Mouse (Mus musculus) embryonic facial prominence, embryonic 14.5 days (tissue): ENCODE data around the gene Zdhhc17. TPM values are rescaled to one million over a fixed set of nuclear protein-coding genes. Genes with fewer than 3 reads are reported as not detected.

Source experiments
- ATAC-seq: fragments of 200-750 bp; cut with Nextera tagmentation; 2 replicates; pipeline ENCODE4 v1.8.0; 2017; ENCODE audit warnings: low read depth, moderate number of reproducible peaks, moderate TSS enrichment
- DNase-seq: peaks from one replicate; pipeline ENCODE4 v3.0.0-alpha.2; 2015; ENCODE audit warnings: low spot score
- H3K27ac ChIP-seq: fragments of 300-500 bp; sonication (generic); replicated peaks from 2 replicates; pipeline ENCODE4 v1.5.1; 2014; ENCODE audit warnings: low read depth, mild to moderate bottlenecking, low read length, moderate library complexity
- H3K27me3 ChIP-seq: fragments of 300-500 bp; sonication (generic); replicated peaks from 2 replicates; pipeline ENCODE4 v1.6.1; 2014; ENCODE audit warnings: low read length; ENCODE audit not compliant: control insufficient read depth, insufficient read depth
- H3K36me3 ChIP-seq: fragments of 300-500 bp; sonication (generic); 2 replicates; pipeline ENCODE4 v1.6.1; 2014; ENCODE audit warnings: low read length, mixed read lengths; ENCODE audit not compliant: control insufficient read depth, insufficient read depth
- H3K4me1 ChIP-seq: fragments of 300-500 bp; sonication (generic); 2 replicates; pipeline ENCODE4 v1.6.1; 2014; ENCODE audit warnings: antibody characterized with exemption, low read length; ENCODE audit not compliant: control insufficient read depth, insufficient read depth
- H3K4me2 ChIP-seq: fragments of 300-500 bp; sonication (generic); 2 replicates; pipeline ENCODE4 v1.6.1; 2014; ENCODE audit warnings: low read depth, mild to moderate bottlenecking, low read length, moderate library complexity, mixed read lengths
- H3K4me3 ChIP-seq: fragments of 300-500 bp; sonication (generic); 2 replicates; pipeline ENCODE4 v1.5.1; 2014; ENCODE audit warnings: low read depth, mild to moderate bottlenecking, low read length
- H3K9ac ChIP-seq: fragments of 300-500 bp; sonication (generic); 2 replicates; pipeline ENCODE4 v1.6.1; 2014; ENCODE audit warnings: low read depth, mild to moderate bottlenecking, low read length, moderate library complexity, mixed read lengths
- H3K9me3 ChIP-seq: fragments of 300-500 bp; sonication (generic); 2 replicates; pipeline ENCODE4 v1.6.1; 2016; ENCODE audit warnings: low read length; ENCODE audit not compliant: control insufficient read depth
- WGBS: fragments of 180-500 bp; shearing (Covaris S2); extraction: QIAGEN DNeasy Blood & Tissue Kit; methylation state at CpG from one replicate; pipeline ENCODE4 v1.1.7; 2014; 5-methylcytosine and 5-hydroxymethylcytosine counted together
- polyA plus RNA-seq: library from polyadenylated mRNA; unstranded; fragments of >200 nt; fragmentation: Nextera tagmentation; extraction: Ambion mirVana; gene quantifications from 2 replicates; pipeline ENCODE4 v1.2.1, GENCODE M21; 2014

The Zdhhc17 gene
- polyA plus RNA-seq, 1 experiment from 2014 or later, result 21.8 TPM

- Histone ChIP-seq H3K27me3 (no peaks in the 10 kb centered on the region), H3K9ac (no peak overlapping the region), H3K36me3 (peaks cover 41% of the 10 kb centered on the region), H3K27ac (no peak overlapping the region), H3K4me1 (no peaks in the 10 kb centered on the region), H3K4me3 (no peak overlapping the region), H3K4me2 (no peak overlapping the region), H3K9me3 (no peaks in the 10 kb centered on the region)
- ATAC-seq (no peak), DNase-seq (no peak)
- 60% methylated on average over 2 of the region's 2 CpGs for WGBS
Observed at GRCm38 (mm10) chr10:110977379-110977778, 32.6 kb downstream of the Zdhhc17 start.

- WGBS, result 0% methylated on average over 1 of the region's 1 CpGs
- H3K4me2 ChIP-seq, result no peak overlapping the region
- no peak overlapping the region for H3K4me3 ChIP-seq
- H3K27me3 ChIP-seq, result no peaks in the 10 kb centered on the region
- H3K4me1 ChIP-seq, result no peaks in the 10 kb centered on the region
- peaks cover 48% of the 10 kb centered on the region for H3K36me3 ChIP-seq
- H3K27ac ChIP-seq, result no peak overlapping the region
- DNase-seq (peak; percentile 77), ATAC-seq (peak; percentile 72; the same call in 1 of the 2 replicates)
- no peak overlapping the region for H3K9ac ChIP-seq
- H3K9me3 ChIP-seq, result no peaks in the 10 kb centered on the region
Observed at GRCm38 (mm10) chr10:110976046-110976445, 33.9 kb downstream of the Zdhhc17 start.

GRCm38 (mm10) chr10:110974885-110975284 is 35.1 kb downstream of the Zdhhc17 start:
- Histone ChIP-seq H3K4me1 (no peaks in the 10 kb centered on the region), H3K4me3 (no peak overlapping the region), H3K4me2 (no peak overlapping the region), H3K9ac (no peak overlapping the region), H3K9me3 (no peaks in the 10 kb centered on the region), H3K27me3 (no peaks in the 10 kb centered on the region), H3K27ac (no peak overlapping the region), H3K36me3 (peaks cover 42% of the 10 kb centered on the region)
- 76% methylated on average over 1 of the region's 1 CpGs for WGBS
- DNase-seq (no peak), ATAC-seq (no peak)

DNA sequence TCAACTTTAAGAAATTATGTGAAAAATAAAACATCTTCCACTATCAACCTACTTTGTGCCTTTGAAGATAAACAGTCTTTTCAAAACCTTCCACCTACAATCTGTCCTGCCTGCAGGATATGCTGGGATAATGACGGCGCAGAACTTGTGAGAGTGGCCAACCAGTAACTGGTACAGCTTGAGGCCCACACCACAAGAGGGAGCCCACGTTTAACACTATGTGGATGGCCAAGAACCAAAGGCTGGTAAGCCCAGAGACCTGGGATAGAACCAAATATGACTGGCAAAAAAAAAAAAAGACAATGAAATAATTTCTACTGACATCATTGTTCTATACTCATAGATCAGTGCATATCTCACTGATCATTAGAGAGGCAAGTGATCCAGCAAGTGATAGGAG is 35.5 kb downstream of the Zdhhc17 start:
- Histone ChIP-seq H3K4me3 (no peak overlapping the region), H3K4me1 (no peaks in the 10 kb centered on the region), H3K27me3 (no peaks in the 10 kb centered on the region), H3K36me3 (peaks cover 38% of the 10 kb centered on the region), H3K9ac (no peak overlapping the region), H3K4me2 (no peak overlapping the region), H3K27ac (no peak overlapping the region), H3K9me3 (no peaks in the 10 kb centered on the region)
- DNase-seq (peak; percentile 64), ATAC-seq (no peak)
- WGBS, result 60% methylated on average over 3 of the region's 3 CpGs

GRCm38 (mm10) chr10:110971998-110972397 is 37.9 kb downstream of the Zdhhc17 start:
- no peak for DNase-seq
- no peaks in the 10 kb centered on the region for H3K4me1 ChIP-seq
- no peaks in the 10 kb centered on the region for H3K9me3 ChIP-seq
- no peak overlapping the region for H3K4me2 ChIP-seq
- no peak overlapping the region for H3K4me3 ChIP-seq
- 79% methylated on average over 9 of the region's 9 CpGs for WGBS
- no peak for ATAC-seq
- H3K9ac ChIP-seq, result no peak overlapping the region
- H3K27ac ChIP-seq, result no peak overlapping the region
- peaks cover 44% of the 10 kb centered on the region for H3K36me3 ChIP-seq
- H3K27me3 ChIP-seq, result no peaks in the 10 kb centered on the region

GRCm38 (mm10) chr10:110971483-110971882 is 38.5 kb downstream of the Zdhhc17 start:
- peaks cover 49% of the 10 kb centered on the region for H3K36me3 ChIP-seq
- 79% methylated on average over 6 of the region's 6 CpGs for WGBS
- no peaks in the 10 kb centered on the region for H3K9me3 ChIP-seq
- ATAC-seq (no peak), DNase-seq (no peak)
- H3K9ac ChIP-seq, result no peak overlapping the region
- no peak overlapping the region for H3K4me3 ChIP-seq
- H3K27ac ChIP-seq, result no peak overlapping the region
- no peaks in the 10 kb centered on the region for H3K4me1 ChIP-seq
- H3K4me2 ChIP-seq, result no peak overlapping the region
- no peaks in the 10 kb centered on the region for H3K27me3 ChIP-seq

DNA sequence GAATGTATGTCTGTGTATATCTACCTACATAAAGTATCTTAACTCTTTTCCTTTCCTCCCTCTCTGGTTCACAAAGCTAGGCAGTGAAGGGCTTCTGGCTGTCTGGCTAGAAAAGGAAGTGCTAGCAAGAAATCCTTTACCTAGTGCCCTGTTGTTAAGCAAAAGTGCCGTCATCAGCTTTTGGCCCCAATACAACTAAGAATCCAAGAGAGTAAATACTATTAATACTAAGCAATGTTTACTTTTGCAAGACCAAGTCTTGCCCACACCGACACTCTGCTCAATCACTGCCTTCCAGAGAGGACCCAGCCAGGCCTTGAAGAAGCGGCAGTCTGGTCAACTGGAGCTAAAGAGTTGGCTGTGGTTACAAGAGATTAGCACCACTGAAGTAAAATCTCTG is 38.9 kb downstream of the Zdhhc17 start:
- Histone ChIP-seq H3K36me3 (peaks cover 50% of the 10 kb centered on the region), H3K27ac (no peak overlapping the region), H3K9me3 (no peaks in the 10 kb centered on the region), H3K27me3 (no peaks in the 10 kb centered on the region), H3K9ac (no peak overlapping the region), H3K4me1 (no peaks in the 10 kb centered on the region), H3K4me3 (no peak overlapping the region), H3K4me2 (no peak overlapping the region)
- DNase-seq, result no peak
- WGBS, result 91% methylated on average over 3 of the region's 3 CpGs
- no peak for ATAC-seq

DNA sequence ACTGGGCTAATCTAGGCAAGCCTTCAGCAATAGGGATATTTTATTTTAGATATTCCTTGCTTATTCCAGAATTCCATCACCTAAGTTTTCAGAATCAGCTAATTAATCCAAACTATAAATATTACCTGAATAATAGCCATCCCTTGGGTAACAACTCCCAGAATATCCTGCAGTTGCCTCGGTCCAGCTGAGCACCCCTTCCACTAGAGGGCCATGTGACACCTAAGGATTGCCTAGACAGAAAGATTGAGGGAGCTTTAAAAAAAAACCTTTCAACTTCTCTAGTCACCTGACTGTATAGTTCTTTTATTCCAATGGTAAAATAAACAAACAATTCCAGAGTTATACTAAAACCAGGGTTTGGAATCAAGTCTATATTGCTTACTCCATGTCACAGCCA is 47.8 kb downstream of the Zdhhc17 start:
- ATAC-seq (no peak), DNase-seq (no peak)
- peaks cover 38% of the 10 kb centered on the region for H3K36me3 ChIP-seq
- H3K9ac ChIP-seq, result no peak overlapping the region
- no peak overlapping the region for H3K4me2 ChIP-seq
- no peaks in the 10 kb centered on the region for H3K9me3 ChIP-seq
- H3K4me1 ChIP-seq, result no peaks in the 10 kb centered on the region
- 30% methylated on average over 1 of the region's 1 CpGs for WGBS
- H3K27me3 ChIP-seq, result no peaks in the 10 kb centered on the region
- no peak overlapping the region for H3K27ac ChIP-seq
- H3K4me3 ChIP-seq, result no peak overlapping the region

DNA sequence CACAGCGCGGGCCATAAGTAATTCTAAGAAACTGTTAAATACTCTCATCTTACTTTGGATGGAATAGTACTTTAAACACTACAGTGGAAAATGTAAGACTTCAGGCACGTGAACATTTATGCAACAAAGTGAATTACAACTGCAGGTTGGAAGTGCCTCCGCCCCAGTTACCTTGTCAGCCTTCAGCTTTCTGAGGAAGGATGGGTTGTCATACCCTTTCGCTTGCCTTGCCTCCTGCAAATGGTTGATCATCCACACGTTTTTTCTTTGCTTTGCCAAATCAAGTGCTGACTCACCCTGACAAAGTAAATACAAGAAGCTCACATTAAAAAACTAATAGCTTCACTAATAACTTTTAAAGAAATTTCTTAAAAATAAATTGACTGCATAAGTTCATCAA is 49.1 kb downstream of the Zdhhc17 start:
- ATAC-seq (no peak), DNase-seq (no peak)
- no peak overlapping the region for H3K4me3 ChIP-seq
- H3K4me1 ChIP-seq, result no peaks in the 10 kb centered on the region
- no peaks in the 10 kb centered on the region for H3K27me3 ChIP-seq
- no peak overlapping the region for H3K4me2 ChIP-seq
- peaks cover 31% of the 10 kb centered on the region for H3K36me3 ChIP-seq
- no peak overlapping the region for H3K27ac ChIP-seq
- no peak overlapping the region for H3K9ac ChIP-seq
- 89% methylated on average over 6 of the region's 6 CpGs for WGBS
- no peaks in the 10 kb centered on the region for H3K9me3 ChIP-seq
